Mouse (Mus musculus): ENCODE data around the gene Actr5.

The Actr5 gene

DNA sequence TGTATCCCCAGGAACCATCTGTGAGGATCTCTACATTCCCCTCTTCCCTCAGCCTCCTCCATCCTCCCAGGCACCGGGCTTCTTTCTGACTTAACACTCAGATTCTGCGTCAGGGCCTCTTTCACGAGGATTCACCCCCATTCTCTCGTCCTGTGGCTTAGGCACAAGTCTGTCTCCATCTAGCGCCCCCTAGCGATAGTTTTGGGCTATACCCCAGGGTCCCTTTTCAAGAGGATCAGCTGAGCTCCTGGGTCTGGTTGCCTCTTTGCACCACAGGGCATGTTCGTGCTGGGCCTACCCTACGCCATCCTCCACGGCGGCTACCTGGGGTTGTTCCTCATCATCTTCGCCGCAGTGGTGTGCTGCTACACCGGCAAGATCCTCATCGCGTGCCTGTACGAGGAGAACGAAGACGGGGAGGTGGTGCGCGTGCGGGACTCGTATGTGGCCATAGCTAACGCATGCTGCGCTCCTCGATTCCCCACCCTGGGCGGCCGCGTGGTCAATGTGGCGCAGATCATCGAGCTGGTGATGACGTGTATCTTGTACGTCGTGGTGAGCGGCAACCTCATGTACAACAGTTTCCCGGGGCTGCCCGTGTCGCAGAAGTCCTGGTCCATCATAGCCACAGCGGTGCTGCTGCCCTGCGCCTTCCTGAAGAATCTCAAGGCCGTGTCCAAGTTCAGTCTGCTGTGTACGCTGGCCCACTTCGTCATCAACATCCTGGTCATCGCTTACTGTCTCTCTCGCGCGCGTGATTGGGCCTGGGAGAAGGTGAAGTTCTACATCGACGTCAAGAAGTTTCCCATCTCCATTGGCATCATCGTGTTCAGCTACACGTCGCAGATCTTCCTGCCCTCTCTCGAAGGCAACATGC lies 10.9 kb upstream of the Actr5 start:
- peak; percentile 29 to 42 for DNase-seq (ENCODE audit: low read depth in 1 of 2, low spot score in 2 of 2)

GRCm38 (mm10) chr2:158614418-158614955 lies 10.2 kb upstream of the Actr5 start:
- no peak for DNase-seq (ENCODE audit: low read depth in 1 of 2, low spot score in 2 of 2)

GRCm38 (mm10) chr2:158615161-158615680 lies 9.5 kb upstream of the Actr5 start:
- no peak for DNase-seq (ENCODE audit: low read depth in 1 of 2, low spot score in 2 of 2)

DNA sequence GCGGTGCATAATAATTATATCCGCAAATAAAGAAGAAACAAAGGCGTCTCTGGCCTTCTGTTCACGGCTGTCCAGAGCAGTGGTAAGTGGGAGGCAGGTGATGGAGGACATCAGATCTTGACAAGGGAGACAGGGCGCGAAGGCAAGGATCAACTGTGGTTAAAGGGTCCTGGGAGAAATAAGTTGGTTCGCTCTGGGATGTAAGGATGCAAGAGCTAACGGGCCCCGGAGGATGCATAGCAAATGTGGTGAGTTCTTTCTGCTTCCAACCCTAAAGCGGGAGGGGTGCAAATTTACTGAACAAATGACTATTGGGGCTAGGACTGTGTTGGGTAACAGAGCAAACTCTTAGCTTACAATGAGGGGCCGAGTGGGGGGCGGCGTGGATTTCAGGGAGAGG lies 9.0 kb upstream of the Actr5 start:
- no peak for DNase-seq (ENCODE audit: low read depth in 1 of 2, low spot score in 2 of 2)

DNA sequence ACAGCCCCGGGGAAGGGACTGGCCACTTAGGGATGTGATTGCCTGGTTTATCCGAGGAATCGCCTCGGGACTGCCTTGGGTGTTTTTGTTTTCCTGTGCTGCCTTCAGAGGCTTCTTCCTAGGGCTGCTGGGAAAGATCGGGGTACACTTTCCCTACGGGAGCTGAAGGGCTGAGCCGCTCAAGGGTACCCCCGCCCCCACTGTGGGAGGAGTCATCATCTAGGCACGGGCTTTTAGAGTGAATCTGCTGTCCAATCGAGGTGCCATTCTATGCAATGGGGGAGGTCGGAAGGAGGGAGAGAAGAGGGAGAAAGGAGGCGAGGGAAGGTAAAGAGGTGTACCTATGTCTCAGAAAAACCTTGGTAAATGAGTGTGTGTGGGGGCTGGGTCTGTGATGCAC lies 8.4 kb upstream of the Actr5 start:
- no peak for DNase-seq (ENCODE audit: low read depth in 1 of 2, low spot score in 2 of 2)

DNA sequence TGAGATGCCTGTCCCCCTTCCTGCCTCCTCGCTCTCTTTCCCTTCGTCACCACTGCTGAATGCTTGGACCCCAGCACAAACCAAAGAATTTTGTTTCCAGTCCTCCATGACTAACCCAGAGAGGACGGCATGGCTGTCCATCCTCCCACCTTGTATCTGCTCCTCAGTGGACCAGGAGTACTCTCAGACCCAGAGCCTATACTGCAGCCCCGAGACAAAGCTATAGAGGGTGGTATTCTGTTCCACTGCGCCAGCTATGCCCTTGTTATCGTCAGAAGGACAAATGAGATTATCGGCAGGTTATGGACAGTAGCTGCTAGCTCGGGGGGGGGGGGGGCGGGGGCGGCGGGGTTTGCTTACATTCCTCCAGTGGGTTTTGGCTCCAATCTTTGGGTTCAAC lies 7.9 kb upstream of the Actr5 start:
- no peak for DNase-seq (ENCODE audit: low read depth in 1 of 2, low spot score in 2 of 2)

DNA sequence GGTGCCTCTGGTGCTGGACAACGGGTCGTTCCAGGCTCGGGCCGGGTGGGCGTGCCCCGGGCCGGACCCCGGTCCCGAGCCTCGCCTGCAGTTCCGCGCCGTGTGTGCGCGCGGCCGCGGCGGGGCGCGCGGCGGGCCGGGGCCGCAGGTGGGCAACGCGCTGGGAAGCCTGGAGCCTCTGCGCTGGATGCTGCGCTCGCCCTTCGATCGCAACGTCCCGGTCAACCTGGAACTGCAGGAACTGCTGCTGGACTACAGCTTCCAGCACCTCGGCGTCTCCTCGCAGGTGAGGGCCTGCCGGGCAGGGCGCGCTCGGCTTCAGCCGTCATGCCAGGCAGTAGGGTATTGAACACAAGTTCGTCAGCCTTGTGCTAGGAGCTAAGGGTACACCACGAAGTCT lies 543 bp downstream of the Actr5 start:
- no peak for DNase-seq (ENCODE audit: low read depth in 1 of 2, low spot score in 2 of 2)

DNA sequence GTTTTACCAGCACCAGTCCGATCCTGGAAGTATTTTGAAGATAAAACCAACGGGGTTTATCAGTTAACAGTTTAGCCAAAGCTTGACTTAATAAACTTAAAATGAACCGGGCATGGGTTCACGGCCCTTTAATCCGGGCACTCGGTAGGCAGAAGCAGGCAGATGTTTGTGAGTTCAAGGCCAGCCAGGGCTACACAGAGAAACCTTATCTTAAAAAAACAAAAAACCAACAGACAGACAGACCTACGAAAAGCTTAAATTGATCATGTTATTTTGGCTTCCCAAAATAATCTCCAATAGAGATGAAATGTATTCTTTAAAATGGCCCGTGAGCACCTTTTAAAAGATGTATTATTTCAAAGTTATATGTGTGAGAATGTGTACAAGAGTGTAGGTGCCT lies 1.0 kb downstream of the Actr5 start:
- DNase-seq (ENCODE audit: low read depth in 1 of 2, low spot score in 2 of 2), result no peak

- no peak for DNase-seq (ENCODE audit: low read depth in 1 of 2, low spot score in 2 of 2)
Measured at GRCm38 (mm10) chr2:158628858-158629257, 4.2 kb downstream of the Actr5 start.

DNA sequence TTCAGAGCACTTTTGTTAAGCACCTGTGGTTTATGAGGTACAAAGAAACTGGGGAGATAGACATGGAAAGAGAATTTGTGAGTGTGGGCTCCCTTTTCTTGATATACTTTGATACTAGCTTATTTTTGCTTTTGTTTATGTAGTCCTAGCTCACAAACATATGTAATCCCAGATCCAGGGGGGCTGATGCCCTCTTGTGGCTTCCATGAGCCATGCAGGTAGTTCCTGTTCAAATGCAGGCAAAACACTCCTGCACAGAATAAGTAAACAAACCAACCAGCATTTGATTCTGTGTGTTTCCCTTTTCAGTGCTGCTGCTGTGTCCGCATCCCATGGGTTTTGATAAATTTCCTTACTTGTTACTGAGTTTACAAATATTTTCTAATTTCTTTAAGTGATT lies 4.7 kb downstream of the Actr5 start:
- DNase-seq (ENCODE audit: low read depth in 1 of 2, low spot score in 2 of 2), result no peak

GRCm38 (mm10) chr2:158631873-158632272 lies 7.2 kb downstream of the Actr5 start:
- no peak for DNase-seq (ENCODE audit: low read depth in 1 of 2, low spot score in 2 of 2)

GRCm38 (mm10) chr2:158641869-158642268 lies 17.2 kb downstream of the Actr5 start:
- DNase-seq (ENCODE audit: low read depth in 1 of 2, low spot score in 2 of 2), result no peak

DNA sequence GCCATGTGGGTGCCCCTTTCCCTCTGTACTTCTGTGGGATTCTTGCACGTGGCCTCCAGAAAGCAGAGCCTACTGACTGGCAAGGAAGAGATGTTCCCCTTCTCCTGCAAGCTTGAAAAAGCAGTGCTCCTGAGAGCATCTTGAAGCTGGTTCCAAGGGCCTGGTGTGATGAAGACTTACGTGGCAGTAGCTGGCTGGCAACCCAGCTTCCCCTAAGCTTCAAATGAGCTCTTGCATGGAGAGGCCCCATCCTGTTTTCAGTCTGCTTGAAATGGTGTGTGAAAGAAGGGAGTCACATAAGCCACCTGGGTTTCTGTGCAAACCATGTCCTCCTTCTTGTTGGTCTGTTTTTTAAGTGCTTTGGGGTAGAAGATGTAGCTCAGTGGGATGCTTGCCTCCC lies 17.9 kb downstream of the Actr5 start:
- no peak for DNase-seq (ENCODE audit: low read depth in 1 of 2, low spot score in 2 of 2)

DNA sequence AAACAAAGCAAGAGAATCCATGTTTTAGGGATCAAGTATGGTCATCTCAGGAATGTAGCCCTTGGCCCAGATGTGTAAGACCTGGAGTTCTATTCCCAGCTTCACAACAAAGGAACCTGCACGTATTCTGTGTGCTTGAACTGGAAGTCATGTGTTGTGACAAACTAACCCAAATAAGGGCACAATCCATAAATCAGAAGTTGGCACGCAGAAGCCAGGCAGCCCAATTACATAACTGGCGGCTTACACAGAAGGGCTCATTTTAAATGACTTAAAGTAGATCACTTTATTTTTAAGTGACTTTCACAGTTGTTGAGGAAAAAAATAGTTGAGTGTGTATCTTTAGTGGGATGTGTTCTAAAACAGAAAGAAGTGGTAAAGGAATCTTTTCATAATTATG lies 19.1 kb downstream of the Actr5 start:
- no peak for DNase-seq (ENCODE audit: low read depth in 1 of 2, low spot score in 2 of 2)

DNA sequence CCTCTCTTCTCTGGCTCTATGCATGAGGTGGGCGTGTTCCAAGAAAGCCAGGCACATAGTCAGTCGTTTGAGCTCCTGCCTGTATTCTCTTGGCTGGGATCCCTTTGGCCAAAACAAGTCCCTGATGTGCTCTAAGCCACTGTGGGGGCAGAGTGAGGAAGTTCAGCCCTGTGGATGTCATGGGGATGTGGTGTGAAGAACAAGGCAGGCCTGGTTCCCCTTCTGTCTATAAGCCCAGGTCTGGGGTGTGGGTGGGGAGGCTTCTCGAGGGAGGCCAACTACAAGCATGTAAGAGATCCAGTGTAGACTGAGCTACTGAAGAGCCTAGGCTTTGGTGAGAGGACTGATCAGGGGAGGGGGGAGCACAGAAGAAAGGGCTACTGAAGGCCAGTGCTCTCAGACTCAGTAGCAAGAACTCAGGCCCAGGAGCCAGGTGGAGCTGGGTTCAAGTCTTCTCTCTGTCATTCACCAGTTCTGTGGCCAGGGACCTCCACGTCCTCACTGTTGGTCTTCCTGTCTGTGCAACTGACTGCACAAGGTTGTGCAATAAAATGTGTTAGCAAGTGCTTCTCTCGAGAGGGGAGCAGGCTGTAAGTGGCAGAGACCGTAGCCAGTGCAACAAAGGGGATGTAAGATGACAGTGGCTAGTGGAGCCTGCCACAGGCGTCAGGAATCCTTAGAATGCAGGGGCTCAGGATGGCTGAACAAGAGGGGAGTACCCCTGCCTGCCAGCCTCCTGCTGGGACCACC lies 26.6 kb downstream of the Actr5 start:
- DNase-seq (ENCODE audit: low read depth in 1 of 2, low spot score in 2 of 2), result no peak

- peak in 1 of 2 experiments; percentile 34 for DNase-seq (ENCODE audit: low read depth in 1 of 2, low spot score in 2 of 2)
Measured at GRCm38 (mm10) chr2:158652985-158653384, 28.3 kb downstream of the Actr5 start.

DNA sequence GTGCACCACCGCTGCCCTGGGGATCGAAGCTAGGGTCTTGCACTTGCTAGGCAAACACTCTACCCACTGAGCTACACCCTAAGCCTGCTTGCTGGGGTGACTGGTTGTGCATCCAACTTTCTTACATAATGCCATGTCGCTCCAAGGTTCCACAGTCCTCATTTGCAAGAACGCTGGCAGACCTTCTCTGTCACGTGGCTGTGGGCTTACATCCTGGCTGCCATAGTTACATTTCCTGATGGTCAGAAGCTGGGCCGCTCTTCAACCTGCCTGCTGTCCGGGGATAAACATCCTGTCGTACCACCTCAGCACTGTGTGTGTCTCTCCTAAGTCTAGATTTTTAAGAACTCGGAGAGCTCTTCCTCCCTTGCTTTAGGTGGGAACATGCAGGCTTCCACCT lies 30.0 kb downstream of the Actr5 start:
- DNase-seq (ENCODE audit: low read depth in 1 of 2, low spot score in 2 of 2), result no peak

- DNase-seq (ENCODE audit: low read depth in 1 of 2, low spot score in 2 of 2), result no peak
Measured at GRCm38 (mm10) chr2:158655806-158656205, 31.1 kb downstream of the Actr5 start.

DNA sequence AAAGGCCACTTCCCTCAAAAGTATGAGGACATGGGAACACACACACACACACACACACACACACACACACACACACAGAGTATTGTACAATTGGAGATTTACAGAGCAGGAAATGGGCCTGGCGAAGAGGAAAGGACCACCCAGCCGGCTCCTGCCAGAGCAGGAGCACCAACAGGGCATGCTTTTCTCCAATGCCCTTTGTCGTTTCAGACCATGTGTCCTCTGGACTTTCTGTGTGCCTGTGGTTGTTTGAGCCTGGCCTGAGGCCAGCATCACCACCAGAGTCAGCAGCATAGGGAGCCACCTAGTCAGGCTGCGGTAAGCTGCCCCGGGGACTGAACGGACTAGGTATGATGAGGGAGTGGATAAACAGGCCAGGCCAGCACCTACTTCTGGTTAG lies 34.1 kb downstream of the Actr5 start:
- no peak for DNase-seq (ENCODE audit: low read depth in 1 of 2, low spot score in 2 of 2)

- no peak for DNase-seq (ENCODE audit: low read depth in 1 of 2, low spot score in 2 of 2)
Measured at GRCm38 (mm10) chr2:158659346-158659745, 34.7 kb downstream of the Actr5 start.

DNA sequence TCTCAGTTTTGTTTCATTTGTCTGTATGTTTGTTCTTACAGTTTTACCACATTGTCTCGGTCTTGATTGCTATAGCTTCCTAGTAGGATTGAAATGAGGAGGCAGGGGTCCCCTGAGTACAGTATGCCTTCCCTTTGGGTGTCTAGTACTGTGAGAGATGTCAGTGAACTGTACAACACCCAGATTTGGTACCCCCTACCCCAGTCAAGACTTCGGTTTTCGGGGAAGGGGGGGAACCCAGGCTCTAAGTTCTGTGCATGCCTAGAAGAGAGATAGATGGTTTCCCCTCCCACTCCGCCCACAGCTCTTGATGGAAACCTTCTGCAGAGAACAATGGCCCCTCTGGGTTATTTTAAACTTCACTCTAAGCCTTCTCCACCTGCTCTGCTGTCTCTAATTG lies 40.4 kb downstream of the Actr5 start, which contains the start of gene Ppp1r16b:
Gene Ppp1r16b, plus strand, starts transcription at position 301 of the 400 bp plus-strand sequence.
- no peak for DNase-seq (ENCODE audit: low read depth in 1 of 2, low spot score in 2 of 2)

Measured in monocyte, adult 2 months (primary cell).